Mouse (Mus musculus): ENCODE results near the gene Arhgap19.

The Arhgap19 gene

DNA sequence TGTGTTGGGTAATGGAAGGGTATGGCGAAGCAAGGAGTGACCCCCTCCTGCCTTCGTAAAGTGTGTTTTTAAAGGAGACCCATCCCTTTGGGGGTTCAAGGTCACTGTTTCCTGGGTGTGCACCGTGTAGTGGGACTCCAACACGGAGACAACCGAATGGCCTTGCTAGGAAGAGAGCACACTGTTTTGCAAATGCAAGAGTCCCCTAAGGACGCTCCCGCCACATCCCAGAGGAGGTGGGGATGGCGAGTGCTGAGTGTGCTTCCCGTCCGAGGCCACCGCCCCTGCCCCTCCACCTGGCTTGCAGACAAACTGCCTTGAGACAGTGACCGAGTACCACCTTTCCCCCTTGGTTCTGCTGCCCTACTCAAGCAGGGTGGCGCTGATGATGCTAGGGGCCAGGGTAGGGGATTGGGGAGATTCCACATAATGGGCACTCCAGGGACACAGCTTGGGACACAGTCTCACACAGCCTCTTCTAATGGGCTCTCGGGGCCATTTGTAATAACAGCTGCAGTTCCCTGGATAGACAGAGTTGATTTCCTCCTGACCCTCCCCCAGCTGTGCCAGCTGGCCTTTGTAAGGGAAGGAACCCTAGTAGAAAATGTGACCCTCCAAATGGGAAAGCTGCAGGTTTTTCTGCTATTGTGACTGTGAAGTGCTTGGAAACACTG, 30.0 kb upstream of the Arhgap19 start:
- no peak for DNase-seq (ENCODE audit: low spot score)

GRCm38 (mm10) chr19:41831101-41831570, 29.3 kb upstream of the Arhgap19 start:
- peak; percentile 37 for DNase-seq (ENCODE audit: low spot score)

DNA sequence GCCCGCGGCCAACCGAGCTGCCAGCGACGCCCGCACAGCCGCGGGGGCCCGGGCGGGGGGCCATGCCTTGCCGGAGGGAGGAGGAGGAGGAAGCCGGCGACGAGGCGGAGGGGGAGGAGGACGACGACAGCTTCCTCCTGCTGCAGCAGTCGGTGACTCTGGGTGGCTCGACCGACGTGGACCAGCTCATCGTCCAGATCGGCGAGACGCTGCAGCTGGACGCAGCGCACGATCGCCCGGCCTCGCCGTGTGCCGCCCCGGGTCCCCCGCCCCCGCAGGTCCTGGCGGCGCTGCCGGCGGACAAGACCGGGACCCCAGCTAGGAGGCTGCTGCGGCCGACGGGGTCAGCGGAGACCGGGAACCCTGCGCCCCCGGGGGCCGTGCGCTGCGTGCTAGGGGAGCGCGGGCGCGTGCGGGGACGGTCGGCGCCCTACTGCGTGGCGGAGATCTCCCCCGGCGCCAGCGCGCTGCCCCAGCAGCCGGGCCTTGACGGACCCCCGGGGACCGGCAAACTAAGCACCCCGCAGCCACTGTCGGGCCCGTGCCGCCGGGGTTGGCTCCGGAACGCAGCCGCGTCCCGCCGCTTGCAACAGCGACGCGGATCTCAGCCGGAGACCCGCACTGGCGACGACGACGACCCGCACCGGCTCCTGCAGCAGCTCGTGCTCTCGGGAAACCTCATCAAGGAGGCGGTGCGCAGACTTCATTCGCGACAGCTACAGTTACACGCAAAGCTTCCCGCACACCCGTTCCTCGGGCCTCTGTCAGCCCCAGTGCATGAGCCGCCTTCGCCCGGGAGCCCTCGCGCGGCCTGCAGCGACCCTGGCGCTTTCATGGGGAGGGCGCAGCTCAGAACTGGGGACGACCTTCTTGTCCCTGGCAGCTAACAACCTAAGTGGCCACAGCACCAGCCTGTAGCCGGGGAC, 28.5 kb upstream of the Arhgap19 start:
- peak; percentile 45 for DNase-seq (ENCODE audit: low spot score)

- DNase-seq (ENCODE audit: low spot score) = peak; percentile 87
Observed at GRCm38 (mm10) chr19:41829381-41830105, 27.7 kb upstream of the Arhgap19 start, which contains the start of gene Frat1. Gene Frat1 (plus strand): TSS chr19:41829970.

DNA sequence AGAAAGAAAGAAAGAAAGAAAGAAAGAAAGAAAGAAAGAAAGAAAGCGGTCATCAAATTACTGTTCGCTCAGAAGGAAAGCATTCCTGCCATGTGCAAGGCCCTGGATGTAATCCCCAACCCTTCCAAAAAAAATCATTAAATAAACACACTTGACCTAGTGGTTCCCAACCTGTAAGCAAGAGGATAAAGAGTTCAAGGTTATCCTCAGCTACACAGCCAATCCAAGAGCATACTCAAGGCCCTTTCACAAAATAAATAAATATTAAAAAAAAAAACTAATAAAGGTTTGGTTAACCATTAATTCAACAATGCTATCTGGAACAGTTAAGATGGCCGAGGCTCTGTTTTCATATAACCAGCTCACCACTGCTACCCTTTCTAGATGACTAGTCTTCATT, 27.1 kb upstream of the Arhgap19 start:
- no peak for DNase-seq (ENCODE audit: low spot score)

GRCm38 (mm10) chr19:41826529-41826928, 24.7 kb upstream of the Arhgap19 start:
- DNase-seq (ENCODE audit: low spot score) = no peak

DNA sequence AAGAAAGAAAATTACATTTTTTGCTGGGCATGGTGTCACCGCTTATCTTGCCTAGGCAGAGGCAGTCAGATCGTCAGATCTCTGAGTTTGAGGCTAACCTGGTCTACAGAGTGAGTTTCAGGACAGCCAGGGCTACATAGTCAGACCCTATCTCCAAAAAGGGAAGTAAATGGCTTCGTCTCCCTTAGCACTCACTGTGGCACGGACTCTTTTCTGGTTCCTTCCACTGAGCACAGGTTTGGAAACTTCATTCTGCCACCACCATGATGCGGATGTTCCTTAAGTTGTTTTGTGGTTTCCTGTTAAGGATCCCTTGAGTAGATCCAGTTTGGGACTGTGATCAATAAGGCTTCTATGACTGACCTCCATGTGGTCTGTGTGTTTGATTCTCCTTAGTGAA, 23.1 kb upstream of the Arhgap19 start:
- no peak for DNase-seq (ENCODE audit: low spot score)

DNA sequence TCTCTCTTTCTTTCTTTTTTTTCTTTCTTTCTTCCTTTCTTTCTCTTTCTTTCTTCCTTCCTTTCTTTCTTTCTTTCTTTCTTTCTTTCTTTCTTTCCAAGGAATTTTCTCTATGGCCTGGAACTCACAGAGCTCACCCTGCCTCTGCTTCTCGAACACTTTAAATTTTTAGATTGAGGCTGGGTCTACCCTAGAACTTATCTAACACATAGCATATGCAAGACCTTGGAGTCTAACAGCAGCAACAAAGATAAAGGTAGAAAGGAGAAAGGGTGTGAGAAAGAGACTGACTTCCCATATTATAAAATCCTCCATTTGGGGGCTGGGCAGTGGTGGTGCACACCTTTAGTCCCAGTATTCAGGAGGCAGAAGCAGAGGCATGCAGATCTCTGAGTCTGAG, 20.7 kb upstream of the Arhgap19 start:
- DNase-seq (ENCODE audit: low spot score) = no peak

- DNase-seq (ENCODE audit: low spot score) = no peak
Observed at GRCm38 (mm10) chr19:41821436-41821835, 19.6 kb upstream of the Arhgap19 start.

GRCm38 (mm10) chr19:41818749-41819148, 16.9 kb upstream of the Arhgap19 start:
- no peak for DNase-seq (ENCODE audit: low spot score)

- DNase-seq (ENCODE audit: low spot score) = no peak
Observed at GRCm38 (mm10) chr19:41817325-41817724, 15.5 kb upstream of the Arhgap19 start.

DNA sequence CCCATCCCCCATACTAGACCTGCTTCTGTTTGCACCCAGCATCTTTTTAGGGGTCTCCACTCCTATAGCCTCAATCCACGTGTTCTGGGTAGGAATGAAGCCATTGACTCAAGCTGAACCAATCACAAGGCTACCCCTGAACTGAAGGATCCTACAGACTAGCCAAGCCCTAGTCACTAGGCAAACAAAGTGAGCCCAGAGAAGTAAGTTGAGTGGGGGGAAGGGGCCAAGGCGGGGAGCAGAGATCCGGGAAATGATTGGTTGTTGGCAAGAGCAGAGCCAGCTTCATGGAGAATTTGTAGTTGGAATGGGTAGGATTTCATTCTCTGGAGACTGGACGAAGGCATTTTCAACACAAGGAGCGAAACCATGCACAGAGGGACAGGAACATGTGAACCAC, 15.1 kb upstream of the Arhgap19 start:
- DNase-seq (ENCODE audit: low spot score) = no peak

- DNase-seq (ENCODE audit: low spot score) = no peak
Observed at GRCm38 (mm10) chr19:41816410-41816809, 14.6 kb upstream of the Arhgap19 start.

- no peak for DNase-seq (ENCODE audit: low spot score)
Observed at GRCm38 (mm10) chr19:41813374-41813773, 11.5 kb upstream of the Arhgap19 start.

DNA sequence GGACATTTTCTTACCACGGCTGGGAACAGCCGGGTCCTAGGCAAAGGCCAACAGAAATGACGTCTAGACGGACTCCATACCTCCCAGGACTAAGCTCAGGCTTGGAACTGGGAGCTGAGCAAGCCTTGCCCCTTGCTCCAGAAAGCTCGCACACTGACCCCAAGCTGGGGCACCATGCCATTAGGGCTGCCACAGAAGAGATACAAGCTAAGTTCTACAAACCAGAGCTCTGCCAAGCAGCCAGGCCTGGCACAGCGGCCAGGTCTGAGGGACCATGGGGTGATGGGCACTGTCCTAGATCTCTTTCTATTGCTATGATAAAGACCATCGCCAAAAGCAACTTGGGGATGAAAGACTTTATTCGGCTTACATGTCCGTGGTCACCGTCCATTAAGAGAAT, 10.7 kb upstream of the Arhgap19 start:
- DNase-seq (ENCODE audit: low spot score) = no peak

GRCm38 (mm10) chr19:41810074-41810473, 8.2 kb upstream of the Arhgap19 start:
- no peak for DNase-seq (ENCODE audit: low spot score)

- DNase-seq (ENCODE audit: low spot score) = no peak
Observed at GRCm38 (mm10) chr19:41808104-41808634, 6.3 kb upstream of the Arhgap19 start.

DNA sequence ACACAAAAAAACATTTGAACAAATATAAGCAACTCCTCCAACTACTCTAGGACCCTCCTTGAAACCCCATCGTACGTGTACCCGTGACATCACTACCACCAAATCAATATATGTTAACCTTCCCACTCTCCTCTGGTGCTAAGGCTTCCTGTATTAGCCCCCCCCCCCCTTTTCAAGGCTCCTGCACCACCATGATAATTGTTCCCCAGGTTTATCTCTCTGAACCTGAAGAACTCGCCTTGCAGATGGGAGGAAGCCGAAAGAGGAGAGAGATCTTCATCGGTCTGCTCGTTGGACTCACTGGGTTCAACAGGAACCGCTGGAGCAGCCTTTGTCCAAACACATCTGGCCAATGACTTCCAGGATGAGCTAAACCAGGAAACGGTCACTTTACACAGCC, 5.7 kb upstream of the Arhgap19 start:
- DNase-seq (ENCODE audit: low spot score) = peak; percentile 74

DNA sequence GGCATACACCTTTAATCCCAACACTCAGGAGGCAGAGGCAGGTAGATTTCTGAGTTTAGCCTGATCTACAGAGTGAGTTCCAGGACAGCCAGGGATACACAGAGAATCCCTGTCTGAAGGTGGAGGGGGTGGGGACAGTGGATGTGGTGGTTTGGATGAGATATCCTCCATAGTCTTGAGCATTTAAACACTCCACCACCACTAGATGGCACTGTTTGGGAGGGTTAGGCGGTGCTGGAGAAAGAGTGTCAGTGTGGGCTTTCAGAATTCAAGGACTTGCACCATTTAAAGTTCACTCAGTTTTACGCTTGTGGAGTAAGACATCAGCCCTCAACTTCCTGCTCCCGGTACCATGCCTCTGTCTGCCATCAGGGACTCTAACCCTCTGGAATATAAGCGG, 4.0 kb upstream of the Arhgap19 start:
- DNase-seq (ENCODE audit: low spot score) = no peak

- no peak for DNase-seq (ENCODE audit: low spot score)
Observed at GRCm38 (mm10) chr19:41803322-41803721, 1.5 kb upstream of the Arhgap19 start.

- no peak for DNase-seq (ENCODE audit: low spot score)
Observed at GRCm38 (mm10) chr19:41800986-41801741, 683 bp downstream of the Arhgap19 start.

All from c-Kit-positive CD71-positive TER-119-positive erythroid progenitor cells, embryonic 14.5 days (primary cell).